Mouse (Mus musculus) forebrain, embryonic 12.5 days (tissue): ENCODE results near the gene Fzd4. TPM values are rescaled to one million over a fixed set of nuclear protein-coding genes. Genes with fewer than 3 reads are reported as not detected.
A peak's percentile ranks its signal among the peaks of the same experiment; 100 is the strongest.

Experiments used
- ATAC-seq: fragments of 200-750 bp; cut with Nextera tagmentation; 2 replicates; pipeline ENCODE4 v1.8.0; 2017; ENCODE audit warnings: moderate TSS enrichment; ENCODE audit not compliant: low FRiP score
- H3K27ac ChIP-seq: fragments of 300-500 bp; sonication (generic); 2 replicates; pipeline ENCODE4 v1.5.1; 2016; ENCODE audit warnings: mild to moderate bottlenecking
- H3K27me3 ChIP-seq: fragments of 300-500 bp; sonication (generic); 2 replicates; pipeline ENCODE4 v1.6.1; 2016; ENCODE audit warnings: mild to moderate bottlenecking
- H3K36me3 ChIP-seq: fragments of 300-500 bp; sonication (generic); replicated peaks from 2 replicates; pipeline ENCODE4 v1.6.1; 2016; ENCODE audit warnings: mild to moderate bottlenecking
- H3K4me1 ChIP-seq: fragments of 300-500 bp; sonication (generic); 2 replicates; pipeline ENCODE4 v1.6.1; 2016
- H3K4me2 ChIP-seq: fragments of 300-500 bp; sonication (generic); 2 replicates; pipeline ENCODE4 v1.6.1; 2016; ENCODE audit warnings: mild to moderate bottlenecking, moderate library complexity
- H3K4me3 ChIP-seq: fragments of 300-500 bp; sonication (generic); replicated peaks from 2 replicates; pipeline ENCODE4 v1.5.1; 2016; ENCODE audit warnings: mild to moderate bottlenecking
- H3K9ac ChIP-seq: fragments of 300-500 bp; sonication (generic); 2 replicates; pipeline ENCODE4 v1.6.1; 2016; ENCODE audit warnings: mild to moderate bottlenecking
- H3K9me3 ChIP-seq: fragments of 300-500 bp; sonication (generic); 2 replicates; pipeline ENCODE4 v1.6.1; 2016
- WGBS: fragments of 180-500 bp; shearing (Covaris S2); methylation state at CpG from one replicate; pipeline ENCODE4 v1.1.7; 2016; 5-methylcytosine and 5-hydroxymethylcytosine counted together
- polyA plus RNA-seq: library from polyadenylated mRNA; unstranded; fragments of >200 nt; fragmentation: Nextera tagmentation; extraction: Ambion mirVana; gene quantifications from 2 replicates; pipeline ENCODE4 v1.2.1, GENCODE M21; 2016

Fzd4 gene
- polyA plus RNA-seq, 1 experiment from 2014 or later, result 3.3 TPM

DNA sequence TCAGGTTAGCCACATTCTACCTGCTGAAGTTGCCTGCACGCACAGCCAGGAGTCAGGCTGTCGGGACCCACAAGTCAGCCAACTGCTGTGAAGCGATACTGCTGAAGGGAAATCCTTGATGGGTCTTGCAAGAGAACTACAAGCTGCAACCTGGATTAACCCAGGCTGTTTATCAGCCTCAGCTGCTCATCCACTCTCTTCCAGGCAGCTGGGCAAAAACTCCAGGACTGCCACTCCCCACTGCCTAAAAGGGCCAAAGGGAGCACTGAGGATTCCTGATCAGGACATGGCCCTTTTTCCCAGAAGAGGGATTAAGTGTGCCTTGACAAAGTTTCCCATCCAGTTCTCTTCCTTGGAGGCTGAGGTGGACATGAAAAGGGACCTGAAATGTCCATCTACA is 15.2 kb upstream of the Fzd4 start:
- no peaks in the 10 kb centered on the region for H3K9me3 ChIP-seq
- H3K9ac ChIP-seq, result no peak overlapping the region
- H3K36me3 ChIP-seq, result no peaks in the 10 kb centered on the region
- no peak for ATAC-seq
- H3K4me2 ChIP-seq, result no peak overlapping the region
- 86% methylated on average over 3 of the region's 3 CpGs for WGBS
- H3K4me1 ChIP-seq, result no peaks in the 10 kb centered on the region
- no peak overlapping the region for H3K27ac ChIP-seq
- no peaks in the 10 kb centered on the region; the same call in 1 of the 2 replicates for H3K27me3 ChIP-seq
- no peak overlapping the region for H3K4me3 ChIP-seq

DNA sequence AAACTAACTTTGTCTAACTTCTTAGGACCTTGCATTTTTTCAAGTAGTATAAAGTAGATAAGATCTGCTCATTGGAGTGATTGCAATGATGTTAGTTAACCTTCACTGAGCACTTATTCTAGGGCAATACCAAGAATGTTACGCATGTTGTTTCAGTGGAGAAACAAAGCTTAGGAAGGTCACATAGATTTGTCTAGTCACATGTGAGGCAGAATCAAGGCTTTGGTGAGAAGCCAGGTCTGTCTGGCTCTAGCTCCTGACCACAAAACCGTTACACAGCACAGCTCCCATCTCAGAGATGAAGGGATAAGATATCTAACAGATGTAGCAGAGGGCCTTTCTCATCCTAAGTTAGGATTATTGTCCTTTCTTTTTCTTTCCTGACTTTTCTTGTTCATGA is 13.5 kb upstream of the Fzd4 start:
- H3K4me3 ChIP-seq, result no peak overlapping the region
- no peaks in the 10 kb centered on the region for H3K36me3 ChIP-seq
- no peak for ATAC-seq
- 83% methylated on average over 2 of the region's 2 CpGs for WGBS
- no peaks in the 10 kb centered on the region; the same call in 1 of the 2 replicates for H3K27me3 ChIP-seq
- no peak overlapping the region for H3K27ac ChIP-seq
- H3K9ac ChIP-seq, result no peak overlapping the region
- H3K4me2 ChIP-seq, result no peak overlapping the region
- no peaks in the 10 kb centered on the region for H3K4me1 ChIP-seq
- H3K9me3 ChIP-seq, result no peaks in the 10 kb centered on the region

DNA sequence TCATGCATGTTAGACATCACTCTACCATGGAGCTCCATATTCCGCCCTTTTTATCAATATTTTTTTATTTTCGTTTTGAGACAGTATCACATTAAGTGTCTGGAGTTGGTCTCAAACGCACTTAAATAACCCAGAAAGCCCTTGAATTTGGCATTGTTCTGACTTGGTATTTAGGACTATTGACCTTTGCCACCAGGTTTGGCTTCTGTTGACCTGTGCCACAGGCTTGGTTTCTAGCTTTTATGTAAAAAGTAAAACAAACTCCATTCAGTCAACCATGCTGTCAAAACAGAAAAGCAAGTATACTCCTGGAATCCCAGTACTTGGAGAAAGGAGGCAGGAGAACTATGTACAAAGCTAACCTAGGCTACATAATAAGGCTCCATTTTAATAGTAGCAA is 12.9 kb upstream of the Fzd4 start:
- peaks cover 2% of the 10 kb centered on the region; the same call in 1 of the 2 replicates for H3K27me3 ChIP-seq
- H3K9me3 ChIP-seq, result no peaks in the 10 kb centered on the region
- H3K4me2 ChIP-seq, result no peak overlapping the region
- H3K36me3 ChIP-seq, result no peaks in the 10 kb centered on the region
- no peak for ATAC-seq
- no peak overlapping the region for H3K9ac ChIP-seq
- 88% methylated on average over 3 of the region's 3 CpGs for WGBS
- H3K27ac ChIP-seq, result no peak overlapping the region
- no peaks in the 10 kb centered on the region for H3K4me1 ChIP-seq
- no peak overlapping the region for H3K4me3 ChIP-seq

DNA sequence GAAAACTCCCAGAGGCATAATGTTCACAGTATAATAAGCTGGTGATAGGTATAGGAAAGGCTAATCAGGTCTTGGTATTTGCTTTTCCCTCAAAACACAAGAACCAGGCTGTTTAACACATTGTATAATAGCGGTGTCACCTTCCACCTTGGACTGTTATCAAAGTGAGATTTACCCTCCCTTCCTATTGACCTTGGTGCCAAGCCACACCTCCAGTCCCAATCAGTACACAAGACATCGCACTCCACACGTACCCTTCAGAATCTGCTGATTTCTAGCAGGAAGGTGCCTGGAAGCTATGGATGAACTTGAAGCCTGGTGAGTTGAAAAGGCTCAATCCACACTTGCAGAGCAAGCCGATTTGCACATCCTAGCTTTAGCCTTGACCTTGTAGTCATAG is 12.3 kb upstream of the Fzd4 start:
- Histone ChIP-seq H3K27me3 (peaks cover 6% of the 10 kb centered on the region; the same call in 1 of the 2 replicates), H3K4me2 (no peak overlapping the region), H3K4me3 (no peak overlapping the region), H3K9me3 (no peaks in the 10 kb centered on the region), H3K27ac (no peak overlapping the region), H3K4me1 (no peaks in the 10 kb centered on the region), H3K36me3 (no peaks in the 10 kb centered on the region), H3K9ac (no peak overlapping the region)
- 85% methylated on average over 4 of the region's 4 CpGs for WGBS
- ATAC-seq, result no peak

DNA sequence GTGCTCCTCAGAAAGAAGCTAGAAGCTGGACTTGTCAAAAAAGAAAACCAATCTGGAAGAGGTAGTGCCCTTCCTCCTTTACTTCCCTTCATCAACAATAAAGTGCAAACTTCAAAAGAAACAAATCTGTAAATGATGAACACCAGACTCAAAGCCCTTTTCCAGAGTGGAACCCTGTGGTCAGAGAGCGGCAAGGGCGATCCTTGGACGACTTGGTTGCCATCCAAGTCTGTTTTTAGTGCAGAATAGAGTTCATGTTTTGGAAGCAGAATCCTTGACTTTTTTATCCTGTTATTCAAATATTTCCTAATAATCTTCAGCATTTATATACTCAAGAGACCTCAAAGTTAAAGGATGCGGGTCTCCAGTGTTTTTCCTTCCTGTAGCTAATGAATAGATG is 11.8 kb upstream of the Fzd4 start:
- no peak overlapping the region for H3K4me2 ChIP-seq
- H3K4me1 ChIP-seq, result no peaks in the 10 kb centered on the region
- no peak for ATAC-seq
- H3K27ac ChIP-seq, result no peak overlapping the region
- H3K27me3 ChIP-seq, result peaks cover 6% of the 10 kb centered on the region; the same call in 1 of the 2 replicates
- H3K9me3 ChIP-seq, result no peaks in the 10 kb centered on the region
- no peak overlapping the region for H3K4me3 ChIP-seq
- no peaks in the 10 kb centered on the region for H3K36me3 ChIP-seq
- no peak overlapping the region for H3K9ac ChIP-seq
- 76% methylated on average over 4 of the region's 4 CpGs for WGBS

DNA sequence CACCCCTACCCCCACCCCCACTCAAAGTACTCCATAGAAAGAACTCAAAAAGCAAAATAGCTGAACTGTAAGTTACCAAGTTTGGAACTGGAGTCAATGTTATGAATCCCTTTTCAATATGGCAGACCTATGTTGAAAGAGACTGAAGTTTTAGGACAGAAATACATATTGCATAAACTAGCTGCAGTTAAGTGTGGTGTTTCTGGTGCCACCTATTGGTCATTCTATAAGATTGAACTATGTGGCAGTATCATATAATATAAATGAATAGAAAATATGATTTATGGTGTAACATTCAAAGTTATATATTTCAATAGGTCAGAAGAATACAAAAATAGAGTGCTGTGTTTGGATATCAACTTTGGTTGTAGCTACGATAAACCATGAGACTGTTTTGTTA is 11.3 kb upstream of the Fzd4 start:
- no peaks in the 10 kb centered on the region for H3K4me1 ChIP-seq

DNA sequence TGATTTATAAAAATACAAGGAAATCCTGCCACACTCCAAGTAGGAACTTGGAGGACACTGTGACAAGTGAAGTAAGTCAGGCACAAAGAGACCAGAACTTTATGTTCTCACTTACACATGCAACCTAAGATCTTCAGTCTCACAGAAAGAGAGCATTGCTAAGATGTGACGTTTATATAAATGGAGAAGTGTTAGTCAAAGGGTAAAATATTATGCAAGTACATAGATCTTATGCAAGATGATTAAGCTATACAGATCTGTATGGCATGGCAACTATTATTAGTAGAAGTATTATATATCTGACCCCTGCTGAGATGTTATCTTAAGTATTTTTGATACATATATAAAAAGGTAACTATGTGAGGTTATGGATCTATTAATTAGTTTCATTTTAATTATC is 8.8 kb upstream of the Fzd4 start:
- Histone ChIP-seq H3K9me3 (no peaks in the 10 kb centered on the region), H3K4me3 (no peak overlapping the region), H3K9ac (no peak overlapping the region), H3K36me3 (no peaks in the 10 kb centered on the region), H3K4me2 (no peak overlapping the region), H3K27ac (no peak overlapping the region), H3K27me3 (peaks cover 12% of the 10 kb centered on the region), H3K4me1 (no peaks in the 10 kb centered on the region)
- ATAC-seq, result no peak
- WGBS, result 88% methylated on average over 1 of the region's 1 CpGs

More for the DNA sequence above, 11.3 kb upstream of the Fzd4 start:
- Histone ChIP-seq H3K36me3 (no peaks in the 10 kb centered on the region), H3K27ac (no peak overlapping the region), H3K9ac (no peak overlapping the region), H3K4me3 (no peak overlapping the region), H3K4me2 (no peak overlapping the region), H3K27me3 (peaks cover 6% of the 10 kb centered on the region; the same call in 1 of the 2 replicates), H3K9me3 (no peaks in the 10 kb centered on the region)
- no peak for ATAC-seq
- 100% methylated on average over 1 of the region's 1 CpGs for WGBS

DNA sequence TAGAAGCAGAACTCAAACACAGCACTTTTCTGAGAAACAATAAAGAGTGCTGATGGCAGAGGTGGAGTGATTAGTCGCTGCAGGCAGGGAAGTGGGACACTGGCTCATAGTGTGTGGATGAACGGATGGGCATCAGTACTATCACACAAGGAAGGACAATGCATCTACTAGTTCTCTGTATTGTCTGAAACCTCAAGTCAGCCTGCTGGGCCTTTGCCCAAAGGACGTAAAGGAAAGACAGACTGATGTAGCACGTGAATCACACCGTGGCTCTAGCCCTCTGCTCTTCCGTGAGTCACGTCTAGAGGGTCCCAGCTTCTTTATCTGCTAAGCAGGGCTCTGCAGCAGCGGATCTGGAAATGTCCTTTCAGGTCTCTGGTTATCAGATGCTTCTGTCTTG is 7.8 kb upstream of the Fzd4 start:
- no peak overlapping the region for H3K27ac ChIP-seq
- H3K9me3 ChIP-seq, result no peaks in the 10 kb centered on the region
- 63% methylated on average over 8 of the region's 8 CpGs for WGBS
- no peak overlapping the region for H3K4me2 ChIP-seq
- peaks cover 12% of the 10 kb centered on the region for H3K27me3 ChIP-seq
- H3K4me1 ChIP-seq, result peaks cover 7% of the 10 kb centered on the region; the same call in 1 of the 2 replicates
- no peak overlapping the region for H3K4me3 ChIP-seq
- ATAC-seq, result no peak
- H3K36me3 ChIP-seq, result no peaks in the 10 kb centered on the region
- no peak overlapping the region for H3K9ac ChIP-seq

DNA sequence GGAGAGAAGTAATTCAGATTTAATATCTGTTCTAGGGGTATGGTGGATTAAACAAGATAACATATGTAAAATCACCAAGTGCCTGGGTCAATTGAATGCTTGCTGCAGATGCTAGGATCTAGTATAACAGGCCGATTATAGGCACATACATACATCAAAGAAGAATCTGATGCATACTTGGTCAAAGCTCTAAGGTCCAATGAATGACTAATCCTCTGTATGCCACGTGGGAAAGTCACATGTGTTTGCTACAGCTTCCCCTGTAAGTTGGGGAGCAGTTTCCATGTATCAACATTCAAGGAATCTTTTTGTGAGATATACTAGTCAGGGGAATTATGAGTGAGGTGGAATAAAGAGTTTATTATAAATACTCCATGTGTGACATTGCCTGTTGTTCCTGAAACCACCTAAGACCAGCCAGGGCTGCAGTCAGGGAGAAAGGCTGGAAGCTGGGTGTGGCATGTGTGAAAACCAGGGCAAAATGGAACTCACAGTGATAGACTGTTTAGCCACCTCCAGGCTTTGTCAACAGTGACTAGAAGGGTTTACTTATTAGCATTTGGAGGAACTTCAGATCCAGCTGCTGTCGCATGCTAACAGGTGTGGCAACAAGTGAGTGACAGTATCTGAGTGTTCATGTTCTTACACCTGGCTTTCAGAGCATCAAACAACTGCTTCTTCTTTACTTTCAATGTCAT is 6.2 kb upstream of the Fzd4 start:
- Histone ChIP-seq H3K9me3 (no peaks in the 10 kb centered on the region), H3K36me3 (no peaks in the 10 kb centered on the region), H3K4me2 (no peak overlapping the region), H3K27ac (no peak overlapping the region), H3K27me3 (peaks cover 26% of the 10 kb centered on the region), H3K4me3 (no peak overlapping the region), H3K9ac (no peak overlapping the region), H3K4me1 (peaks cover 11% of the 10 kb centered on the region; the same call in 1 of the 2 replicates)
- WGBS, result 71% methylated on average over 3 of the region's 3 CpGs
- no peak for ATAC-seq

DNA sequence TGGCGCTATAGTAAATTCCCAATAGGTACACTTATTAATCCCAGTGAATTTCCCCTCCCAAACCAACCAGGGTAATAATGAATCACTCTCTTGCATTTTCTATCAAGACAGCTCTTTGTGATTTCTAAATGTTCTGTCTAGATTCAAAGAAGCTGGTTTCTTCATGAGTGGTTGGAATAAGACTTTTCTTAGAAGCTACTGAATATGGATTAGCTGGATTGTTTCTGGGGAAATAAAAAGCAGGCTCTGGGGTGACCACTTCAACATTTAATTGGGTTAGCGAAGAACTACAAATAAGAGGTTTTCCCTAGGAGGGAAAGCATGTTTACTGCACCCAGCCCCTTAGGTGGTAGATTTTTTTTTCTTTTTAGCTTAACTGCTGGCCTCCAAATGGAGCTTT is 3.4 kb upstream of the Fzd4 start:
- Histone ChIP-seq H3K4me3 (no peak overlapping the region), H3K4me2 (no peak overlapping the region), H3K27ac (0 out of 2 replicates have a peak overlapping the region, but pooled peaks have one; percentile 31), H3K4me1 (peaks cover 24% of the 10 kb centered on the region), H3K27me3 (peaks cover 38% of the 10 kb centered on the region), H3K9ac (no peak overlapping the region), H3K9me3 (no peaks in the 10 kb centered on the region), H3K36me3 (no peaks in the 10 kb centered on the region)
- ATAC-seq, result no peak
- WGBS, result 14% methylated on average over 2 of the region's 2 CpGs

DNA sequence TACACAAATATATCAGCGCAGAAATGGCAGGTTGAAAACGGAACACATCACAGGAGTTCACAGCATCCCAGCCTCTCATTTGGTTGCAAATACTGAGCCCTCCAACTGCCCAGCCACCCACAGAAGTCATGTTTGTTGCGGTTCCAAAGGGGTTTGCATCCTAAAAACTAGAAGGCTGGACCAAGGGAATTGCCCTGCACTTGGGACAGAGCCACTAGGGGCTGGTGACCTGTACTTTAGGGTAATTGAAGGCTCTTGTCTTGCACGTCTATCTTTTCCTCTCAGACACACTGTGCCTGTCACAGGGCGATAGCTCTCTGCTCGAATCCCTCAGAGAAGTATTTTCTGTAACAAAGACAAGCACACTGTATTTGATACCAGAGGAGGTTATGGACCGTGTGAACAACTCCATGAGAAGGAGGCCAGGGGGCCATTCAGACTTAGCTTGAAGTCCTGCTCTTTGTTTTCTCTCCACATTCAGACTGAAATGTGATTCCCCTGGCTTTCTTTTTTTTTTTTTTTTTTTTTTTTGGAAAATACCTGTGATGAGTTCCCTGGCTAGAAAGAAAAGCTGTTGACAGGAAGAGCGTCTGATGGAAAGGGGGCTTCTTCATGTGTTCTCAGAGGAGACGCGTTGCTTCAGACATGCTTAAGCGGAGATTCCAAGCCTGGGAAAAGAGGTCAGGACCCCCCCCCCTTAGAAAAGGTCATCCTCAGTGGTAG is 2.9 kb upstream of the Fzd4 start:
- Histone ChIP-seq H3K27me3 (peaks cover 41% of the 10 kb centered on the region), H3K36me3 (no peaks in the 10 kb centered on the region), H3K4me3 (no peak overlapping the region), H3K4me1 (peaks cover 24% of the 10 kb centered on the region), H3K9ac (no peak overlapping the region), H3K27ac (0 out of 2 replicates have a peak overlapping the region, but pooled peaks have one; percentile 31), H3K4me2 (no peak overlapping the region), H3K9me3 (no peaks in the 10 kb centered on the region)
- no peak for ATAC-seq
- 20% methylated on average over 11 of the region's 11 CpGs for WGBS

DNA sequence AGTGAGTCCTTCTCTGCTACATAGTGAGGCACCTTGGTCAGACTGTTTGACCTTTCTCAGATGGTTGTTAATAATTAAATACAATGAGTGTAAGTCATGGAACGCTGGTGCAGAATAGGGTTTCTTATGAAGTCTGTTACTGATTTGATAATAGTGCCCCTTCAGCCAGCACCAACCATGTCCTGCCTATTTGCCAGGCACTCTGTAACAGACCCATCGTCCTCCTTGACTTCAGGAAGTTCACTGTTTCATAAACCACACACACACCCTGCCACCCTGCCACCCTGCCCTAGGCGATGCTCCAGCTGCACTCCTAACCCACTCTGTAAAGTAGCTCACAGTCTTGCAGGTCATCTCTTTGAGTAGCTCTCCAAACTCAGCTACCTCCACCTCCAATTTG is 2.2 kb upstream of the Fzd4 start:
- Histone ChIP-seq H3K4me1 (peaks cover 24% of the 10 kb centered on the region), H3K27me3 (peaks cover 40% of the 10 kb centered on the region), H3K36me3 (no peaks in the 10 kb centered on the region), H3K4me2 (no peak overlapping the region), H3K27ac (no peak overlapping the region), H3K4me3 (no peak overlapping the region), H3K9ac (no peak overlapping the region), H3K9me3 (no peaks in the 10 kb centered on the region)
- ATAC-seq, result no peak
- 71% methylated on average over 3 of the region's 3 CpGs for WGBS
